Mouse (Mus musculus) lung, postnatal 0 days (tissue): Measurements from ENCODE around the gene Rpf2. TPM values are rescaled to one million over a fixed set of nuclear protein-coding genes. Genes with fewer than 3 reads are reported as not detected.

Source experiments
- ATAC-seq: fragments of 200-750 bp; cut with Nextera tagmentation; 2 replicates; pipeline ENCODE4 v1.8.0; 2017; ENCODE audit warnings: moderate library complexity
- DNase-seq: peaks from one replicate; pipeline ENCODE4 v3.0.0-alpha.2; 2016; ENCODE audit warnings: low spot score
- H3K27ac ChIP-seq: fragments of 300-500 bp; sonication (generic); 2 replicates; pipeline ENCODE4 v1.5.1; 2014; ENCODE audit warnings: antibody characterized with exemption, mild to moderate bottlenecking, low read length, mixed read lengths
- H3K27me3 ChIP-seq: fragments of 300-500 bp; sonication (generic); replicated peaks from 2 replicates; pipeline ENCODE4 v1.6.1; 2014; ENCODE audit warnings: low read length, mixed read lengths; ENCODE audit not compliant: insufficient read depth
- H3K36me3 ChIP-seq: fragments of 300-500 bp; sonication (generic); 2 replicates; pipeline ENCODE4 v1.6.1; 2014; ENCODE audit warnings: low read length, mixed read lengths; ENCODE audit not compliant: insufficient read depth
- H3K4me1 ChIP-seq: fragments of 300-500 bp; sonication (generic); 2 replicates; pipeline ENCODE4 v1.6.1; 2014; ENCODE audit warnings: antibody characterized with exemption, low read depth, low read length, mixed read lengths; ENCODE audit not compliant: insufficient read depth
- H3K4me2 ChIP-seq: fragments of 300-500 bp; sonication (generic); replicated peaks from 2 replicates; pipeline ENCODE4 v1.6.1; 2014; ENCODE audit warnings: low read depth, mild to moderate bottlenecking, low read length, moderate library complexity, mixed read lengths
- H3K4me3 ChIP-seq: fragments of 300-500 bp; sonication (generic); 2 replicates; pipeline ENCODE4 v1.5.1; 2014; ENCODE audit warnings: low read depth, low read length
- H3K9ac ChIP-seq: fragments of 300-500 bp; sonication (generic); replicated peaks from 2 replicates; pipeline ENCODE4 v1.6.1; 2014; ENCODE audit warnings: low read depth, mild to moderate bottlenecking
- H3K9me3 ChIP-seq: fragments of 300-500 bp; sonication (generic); 2 replicates; pipeline ENCODE4 v1.6.1; 2016; ENCODE audit warnings: low read length, mixed read lengths
- CTCF ChIP-seq: IDR thresholded peaks from 2 replicates; pipeline ENCODE4 v1.5.1; 2016; ENCODE audit warnings: antibody characterized with exemption, mild to moderate bottlenecking
- EP300 ChIP-seq: IDR thresholded peaks from 2 replicates; pipeline ENCODE4 v1.6.1; 2016; ENCODE audit warnings: antibody characterized with exemption, mild to moderate bottlenecking, control low read depth
- WGBS: fragments of 180-500 bp; shearing (Covaris S2); extraction: QIAGEN DNeasy Blood & Tissue Kit; methylation state at CpG from one replicate; pipeline ENCODE4 v1.1.7; 2014; 5-methylcytosine and 5-hydroxymethylcytosine counted together
- polyA plus RNA-seq: library from polyadenylated mRNA; unstranded; fragments of >200 nt; fragmentation: Nextera tagmentation; extraction: Ambion mirVana; gene quantifications from 2 replicates; pipeline ENCODE4 v1.2.1, GENCODE M21; 2015

Rpf2 gene
- 19.0 and 20.4 TPM in 2 replicates for polyA plus RNA-seq

- no peaks in the 10 kb centered on the region for H3K9me3 ChIP-seq
- peaks cover 4% of the 10 kb centered on the region; the same call in 1 of the 2 replicates for H3K4me1 ChIP-seq
- H3K27ac ChIP-seq = peak within 1 kb of the TSS; percentile 57
- peak within 1 kb of the TSS; percentile 80 for H3K4me2 ChIP-seq
- TF ChIP-seq EP300 (no peak), CTCF (no peak)
- no peaks in the 10 kb centered on the region for H3K27me3 ChIP-seq
- H3K4me3 ChIP-seq = peak within 1 kb of the TSS; percentile 67
- H3K36me3 ChIP-seq = peaks cover 11% of the 10 kb centered on the region; the same call in 1 of the 2 replicates
- ATAC-seq (peak; percentile 98), DNase-seq (peak; percentile 95)
- under 1% methylated on average over 54 of the region's 54 CpGs for WGBS
- peak within 1 kb of the TSS; percentile 48 for H3K9ac ChIP-seq
Measured at GRCm38 (mm10) chr10:40246374-40247165, at the start of gene Rpf2. Rpf2 (minus strand) TSS chr10:40247036.

GRCm38 (mm10) chr10:40292640-40293039 lies 45.8 kb upstream of the Rpf2 start:
- Histone ChIP-seq H3K4me2 (no peak overlapping the region), H3K9me3 (no peaks in the 10 kb centered on the region), H3K9ac (no peak overlapping the region), H3K27me3 (no peaks in the 10 kb centered on the region), H3K36me3 (0 out of 2 replicates have a peak, but pooled peaks cover 3% of the 10 kb centered on the region), H3K27ac (no peak overlapping the region), H3K4me1 (peaks cover 3% of the 10 kb centered on the region; the same call in 1 of the 2 replicates), H3K4me3 (no peak overlapping the region)
- 86% methylated on average over 6 of the region's 6 CpGs for WGBS
- DNase-seq = no peak
- no peak for ATAC-seq
- TF ChIP-seq CTCF (no peak), EP300 (no peak)

DNA sequence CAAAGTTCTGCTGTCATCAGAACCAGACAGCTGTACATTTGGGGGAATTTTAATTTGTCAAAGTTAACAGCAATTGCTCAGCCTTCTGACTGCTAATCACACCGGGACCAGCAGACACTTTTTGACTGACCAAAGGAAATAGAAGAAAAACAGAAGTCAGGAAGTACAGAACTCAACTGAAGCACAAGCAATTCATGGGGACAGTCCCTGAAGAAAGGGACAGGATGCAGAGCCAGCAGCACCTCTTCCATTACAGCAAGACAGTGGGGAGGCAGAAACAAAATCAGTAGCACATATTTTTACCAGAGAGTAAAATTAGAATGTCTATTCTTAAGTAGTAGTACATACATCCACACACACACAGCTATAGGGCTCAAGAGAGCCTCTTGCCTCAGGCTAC lies 39.9 kb upstream of the Rpf2 start:
- Histone ChIP-seq H3K9ac (no peak overlapping the region), H3K4me1 (no peaks in the 10 kb centered on the region), H3K27ac (no peak overlapping the region), H3K9me3 (no peaks in the 10 kb centered on the region), H3K4me2 (no peak overlapping the region), H3K4me3 (no peak overlapping the region), H3K27me3 (no peaks in the 10 kb centered on the region), H3K36me3 (0 out of 2 replicates have a peak, but pooled peaks cover 3% of the 10 kb centered on the region)
- 79% methylated on average over 1 of the region's 1 CpGs for WGBS
- ATAC-seq (no peak), DNase-seq (no peak)
- no peak for TF ChIP-seq EP300

DNA sequence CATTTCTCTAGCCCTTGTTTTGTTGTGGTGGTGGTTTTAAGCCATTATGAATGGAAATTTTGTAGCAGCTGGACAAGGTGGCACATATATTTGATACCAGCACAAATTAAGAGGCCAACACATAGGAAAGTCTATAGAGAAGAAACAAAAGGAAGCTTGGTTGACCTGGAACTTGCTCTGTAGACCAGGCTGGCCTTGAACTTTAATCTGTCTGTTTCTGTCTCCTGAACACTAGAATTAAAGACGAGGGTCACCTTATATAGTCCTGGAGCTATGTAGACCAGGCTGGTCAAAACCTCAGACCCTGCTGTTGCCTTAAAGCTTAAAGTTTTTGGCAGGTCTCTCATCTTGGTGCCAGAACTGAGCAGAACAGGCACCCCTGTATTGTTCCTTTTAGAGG lies 38.7 kb upstream of the Rpf2 start:
- no peak for TF ChIP-seq CTCF
- TF ChIP-seq EP300 = no peak
- no peaks in the 10 kb centered on the region for H3K9me3 ChIP-seq
- DNase-seq = no peak
- 85% methylated on average over 1 of the region's 1 CpGs for WGBS
- no peak overlapping the region for H3K27ac ChIP-seq
- H3K4me2 ChIP-seq = no peak overlapping the region
- no peaks in the 10 kb centered on the region for H3K36me3 ChIP-seq
- ATAC-seq = no peak
- H3K9ac ChIP-seq = no peak overlapping the region
- no peak overlapping the region for H3K4me3 ChIP-seq
- no peaks in the 10 kb centered on the region for H3K27me3 ChIP-seq
- H3K4me1 ChIP-seq = no peaks in the 10 kb centered on the region

GRCm38 (mm10) chr10:40284997-40285396 lies 38.2 kb upstream of the Rpf2 start:
- no peak overlapping the region for H3K4me3 ChIP-seq
- H3K36me3 ChIP-seq = no peaks in the 10 kb centered on the region
- WGBS = 91% methylated on average over 3 of the region's 3 CpGs
- no peak for TF ChIP-seq CTCF
- no peak for TF ChIP-seq EP300
- no peaks in the 10 kb centered on the region for H3K27me3 ChIP-seq
- no peak overlapping the region for H3K27ac ChIP-seq
- H3K4me1 ChIP-seq = no peaks in the 10 kb centered on the region
- no peak overlapping the region for H3K4me2 ChIP-seq
- DNase-seq = no peak
- no peak for ATAC-seq
- H3K9ac ChIP-seq = no peak overlapping the region
- no peaks in the 10 kb centered on the region for H3K9me3 ChIP-seq

DNA sequence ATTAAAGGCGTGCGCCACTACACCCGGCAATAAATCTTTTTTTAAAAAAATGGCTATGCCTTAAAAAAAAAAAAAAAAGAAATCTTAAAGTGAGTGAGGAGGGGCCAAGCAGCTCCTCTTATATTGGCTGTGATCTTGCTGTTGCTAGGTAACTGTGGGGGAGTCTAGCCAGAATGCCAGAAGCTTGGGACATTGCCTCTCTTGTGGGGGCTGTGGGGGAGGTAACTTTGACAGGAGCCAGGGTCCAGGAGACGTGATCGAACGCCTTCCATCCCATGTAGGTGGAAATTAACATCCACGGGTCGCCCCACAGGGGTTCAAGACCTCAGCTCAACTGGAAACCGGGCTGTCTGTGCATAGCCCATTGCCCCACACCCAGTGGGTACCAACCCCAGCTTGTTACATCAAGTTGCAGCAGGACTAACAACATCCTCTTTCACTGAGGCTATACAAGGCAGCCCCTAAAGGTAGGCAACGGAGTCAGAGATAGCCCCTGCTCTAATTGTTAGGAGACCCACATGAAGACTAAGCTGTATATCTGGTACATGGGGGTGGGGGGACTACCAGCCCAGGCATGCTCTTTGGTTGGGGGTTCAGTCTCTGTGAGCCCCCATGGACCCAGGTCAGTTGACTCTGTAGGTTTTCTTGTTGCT lies 37.5 kb upstream of the Rpf2 start:
- Histone ChIP-seq H3K4me3 (no peak overlapping the region), H3K27ac (no peak overlapping the region), H3K36me3 (no peaks in the 10 kb centered on the region), H3K4me2 (no peak overlapping the region), H3K4me1 (no peaks in the 10 kb centered on the region), H3K27me3 (no peaks in the 10 kb centered on the region), H3K9me3 (no peaks in the 10 kb centered on the region), H3K9ac (no peak overlapping the region)
- DNase-seq (no peak), ATAC-seq (no peak)
- 88% methylated on average over 10 of the region's 10 CpGs for WGBS
- TF ChIP-seq EP300 = no peak
- no peak for TF ChIP-seq CTCF
